Mouse (Mus musculus) neural tube, embryonic 10.5 days (tissue): ENCODE results near the gene Nat8f2.
"Not testable (repeated sequence)": the region's sequence is repeated elsewhere in the genome, so short reads cannot be mapped to it uniquely, and the experiment has no call there.

Experiments used
- DNase-seq: peaks from one replicate; pipeline ENCODE4 v3.0.0-alpha.2; 2017; ENCODE audit warnings: low spot score; ENCODE audit errors: extremely low spot score

Nat8f2 gene

GRCm38 (mm10) chr6:85869006-85869405 is at the start of gene Nat8f2:
Nat8f2 (minus strand) TSS chr6:85869158.
- DNase-seq = not testable (repeated sequence)

- DNase-seq = not testable (repeated sequence)
These were observed 49.4 kb upstream of the Nat8f2 start for GRCm38 (mm10) chr6:85918341-85918740.

- no peak for DNase-seq
These were observed 47.6 kb upstream of the Nat8f2 start for GRCm38 (mm10) chr6:85916596-85916995.

- peak; percentile 87 for DNase-seq
These were observed 46.9 kb upstream of the Nat8f2 start, which contains the start of gene Nat8f1 for GRCm38 (mm10) chr6:85915539-85916513. Nat8f1 (minus strand) TSS chr6:85915687.

GRCm38 (mm10) chr6:85915141-85915538 is 46.2 kb upstream of the Nat8f2 start:
- DNase-seq = no peak

GRCm38 (mm10) chr6:85911587-85911986 is 42.6 kb upstream of the Nat8f2 start, which contains the start of gene Tprkb:
Tprkb (plus strand) TSS chr6:85911865.
- DNase-seq = no peak

GRCm38 (mm10) chr6:85909704-85910103 is 40.7 kb upstream of the Nat8f2 start:
- DNase-seq = no peak

GRCm38 (mm10) chr6:85908341-85908740 is 39.4 kb upstream of the Nat8f2 start:
- no peak for DNase-seq

GRCm38 (mm10) chr6:85906911-85907351 is 38.0 kb upstream of the Nat8f2 start:
- DNase-seq = not testable (repeated sequence)

GRCm38 (mm10) chr6:85904642-85905061 is 35.7 kb upstream of the Nat8f2 start, which contains the start of gene Nat8f4:
Nat8f4 (minus strand) TSS chr6:85904884.
- peak; percentile 60 for DNase-seq

GRCm38 (mm10) chr6:85902303-85902702 is 33.3 kb upstream of the Nat8f2 start:
- DNase-seq = no peak

GRCm38 (mm10) chr6:85898596-85899475 is 29.9 kb upstream of the Nat8f2 start:
- DNase-seq = not testable (repeated sequence)

GRCm38 (mm10) chr6:85895061-85895648 is 26.2 kb upstream of the Nat8f2 start:
- DNase-seq = not testable (repeated sequence)

GRCm38 (mm10) chr6:85888961-85889360 is 20.0 kb upstream of the Nat8f2 start:
- peak; percentile 1 for DNase-seq

- DNase-seq = peak; percentile 3
These were observed 15.4 kb upstream of the Nat8f2 start for GRCm38 (mm10) chr6:85884311-85884710.

- DNase-seq = not testable (repeated sequence)
These were observed 14.3 kb upstream of the Nat8f2 start for GRCm38 (mm10) chr6:85883246-85883645.

- peak; percentile 7 for DNase-seq
These were observed 950 bp downstream of the Nat8f2 start for GRCm38 (mm10) chr6:85867726-85868690.

GRCm38 (mm10) chr6:85866995-85867394 is 2.0 kb downstream of the Nat8f2 start:
- DNase-seq = peak; percentile 3

- peak; percentile 9 for DNase-seq
These were observed 2.8 kb downstream of the Nat8f2 start for GRCm38 (mm10) chr6:85866166-85866565.
